Mouse (Mus musculus) cerebellum, adult 2 months (tissue): Measurements from ENCODE around the gene Hdac10. TPM values are rescaled to one million over a fixed set of nuclear protein-coding genes. Genes with fewer than 3 reads are reported as not detected.
A peak's percentile ranks its signal among the peaks of the same experiment; 100 is the strongest.

Source experiments
- DNase-seq, 2 experiments: peaks; one replicate each; pipeline ENCODE4 v3.0.0; 2021
- H3K27ac ChIP-seq: fragments of 200-500 bp; 2 replicates; pipeline ENCODE4 v1.5.1; 2012; ENCODE audit warnings: low read length, control low read depth, inconsistent platforms; ENCODE audit not compliant: insufficient read depth
- H3K27me3 ChIP-seq: fragments of 200-500 bp; 2 replicates; pipeline ENCODE4 v1.6.1; 2012; ENCODE audit warnings: inconsistent platforms, mild to moderate bottlenecking, low read length, moderate library complexity; ENCODE audit not compliant: control insufficient read depth, insufficient read depth
- H3K4me1 ChIP-seq: fragments of 200-500 bp; 2 replicates; pipeline ENCODE4 v1.6.1; 2011; ENCODE audit warnings: low read length; ENCODE audit not compliant: control insufficient read depth, insufficient read depth
- H3K4me3 ChIP-seq: fragments of 200-500 bp; replicated peaks from 2 replicates; pipeline ENCODE3; 2011; ENCODE audit warnings: mild to moderate bottlenecking, low read depth, low read length, control low read depth; ENCODE audit not compliant: insufficient read depth
- CTCF ChIP-seq: fragments of 200-500 bp; IDR thresholded peaks from 2 replicates; pipeline ENCODE4 v1.5.1; 2011; ENCODE audit warnings: low read depth, mild to moderate bottlenecking, control low read depth, low read length, moderate library complexity, borderline replicate concordance; ENCODE audit not compliant: insufficient read depth
- POLR2A ChIP-seq: fragments of 200-500 bp; IDR thresholded peaks from 2 replicates; pipeline ENCODE4 v1.6.1; 2011; ENCODE audit warnings: low read length, control low read depth, borderline replicate concordance; ENCODE audit not compliant: insufficient read depth
- WGBS: fragments of 180-500 bp; shearing (Covaris S2); methylation state at CpG from one replicate; pipeline ENCODE4 v1.1.7; 2018; 5-methylcytosine and 5-hydroxymethylcytosine counted together
- polyA plus RNA-seq: library from polyadenylated mRNA; depleted of rRNA; stranded (reverse); fragments of >200 nt; gene quantifications from 2 replicates; pipeline ENCODE4 v1.2.3, GENCODE M21; 2012

Hdac10 gene
- polyA plus RNA-seq, 1 experiment = 31.4 TPM

DNA sequence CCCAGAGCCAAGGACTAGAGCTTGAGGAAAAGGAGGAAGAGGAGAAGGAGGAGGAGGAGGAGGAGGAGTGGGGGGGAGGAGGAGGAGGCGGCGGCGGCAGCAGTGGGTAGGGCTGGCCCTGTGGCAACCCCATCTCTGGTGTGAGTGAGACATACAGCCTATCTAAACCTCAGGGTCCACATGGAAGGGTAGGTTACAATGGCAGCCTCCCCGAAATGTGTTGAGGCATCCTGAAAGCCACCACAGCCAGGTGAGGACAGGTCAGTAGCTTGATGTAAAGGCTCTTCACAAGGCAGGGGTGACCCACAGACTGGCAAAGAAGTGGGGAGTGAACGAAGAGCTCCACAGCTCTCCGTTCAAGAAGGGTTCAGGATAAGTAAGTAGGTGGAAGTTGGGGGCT is 10.0 kb upstream of the Hdac10 start:
- no peak for DNase-seq
- no peak for TF ChIP-seq CTCF
- no peak for TF ChIP-seq POLR2A
- H3K27me3 ChIP-seq = no peaks in the 10 kb centered on the region
- H3K4me3 ChIP-seq = peak overlapping the region; percentile 40
- WGBS = 89% methylated on average over 6 of the region's 6 CpGs
- peak overlapping the region; percentile 97 for H3K27ac ChIP-seq
- H3K4me1 ChIP-seq = peaks cover 30% of the 10 kb centered on the region

DNA sequence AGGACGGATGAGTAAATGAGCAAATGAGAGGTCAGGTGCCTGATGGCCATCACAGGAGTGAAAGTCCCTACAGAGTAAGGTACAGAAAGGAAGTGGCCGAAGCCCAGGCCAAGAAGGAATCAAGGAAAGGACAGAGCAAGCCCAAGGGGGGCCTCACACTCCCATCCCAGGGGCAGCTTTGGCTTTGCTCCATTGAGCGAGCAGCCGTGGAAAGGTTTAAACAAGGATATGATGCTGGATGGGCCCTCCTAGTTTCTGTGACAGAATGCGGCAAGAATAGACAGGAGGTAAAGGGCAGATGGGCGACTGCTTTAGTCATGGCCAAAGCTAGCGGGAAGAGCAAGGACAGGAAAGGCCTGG is 9.5 kb upstream of the Hdac10 start:
- DNase-seq = peak; percentile 64
- 20% methylated on average over 7 of the region's 7 CpGs for WGBS
- peaks cover 30% of the 10 kb centered on the region for H3K4me1 ChIP-seq
- H3K27me3 ChIP-seq = no peaks in the 10 kb centered on the region
- H3K27ac ChIP-seq = peak overlapping the region; percentile 97
- H3K4me3 ChIP-seq = peak overlapping the region; percentile 40
- TF ChIP-seq POLR2A (no peak), CTCF (no peak)

DNA sequence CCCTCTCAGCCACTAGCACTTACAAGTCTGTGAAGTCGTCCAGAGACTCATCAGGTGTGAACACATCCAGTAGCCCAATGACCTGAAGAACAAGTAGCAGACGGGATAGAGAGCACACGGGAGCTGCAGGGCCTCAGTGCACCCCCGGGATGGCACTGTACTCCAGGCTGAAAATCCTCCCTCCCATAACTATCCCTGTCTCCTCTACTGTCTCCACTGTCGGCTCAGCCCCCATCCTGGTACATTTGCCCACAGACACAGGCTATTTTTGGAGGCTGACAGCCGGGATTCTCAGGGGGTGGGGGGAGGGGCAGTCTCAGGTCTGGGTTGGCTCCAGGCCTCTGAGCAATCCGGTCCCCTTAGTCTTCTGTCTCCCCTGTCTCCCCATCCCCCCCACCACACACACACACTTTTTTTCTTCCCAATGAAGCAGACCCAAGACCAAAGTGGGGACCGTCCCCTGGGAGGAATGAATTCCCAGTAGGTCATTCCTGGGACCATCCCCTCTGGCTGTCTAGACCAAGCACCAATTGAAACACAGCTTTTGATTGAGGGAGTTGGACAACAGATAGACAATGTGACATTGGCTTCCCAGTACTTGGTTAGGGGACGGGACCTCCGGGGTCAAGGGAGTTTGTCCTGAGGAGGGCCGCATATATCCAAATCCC is 9.0 kb upstream of the Hdac10 start:
- peaks cover 30% of the 10 kb centered on the region for H3K4me1 ChIP-seq
- no peaks in the 10 kb centered on the region for H3K27me3 ChIP-seq
- WGBS = 35% methylated on average over 11 of the region's 11 CpGs
- peak overlapping the region; percentile 97 for H3K27ac ChIP-seq
- peak overlapping the region; percentile 43 for H3K4me3 ChIP-seq
- TF ChIP-seq CTCF (no peak), POLR2A (no peak)
- peak in 1 of 2 experiments; percentile 53 for DNase-seq

DNA sequence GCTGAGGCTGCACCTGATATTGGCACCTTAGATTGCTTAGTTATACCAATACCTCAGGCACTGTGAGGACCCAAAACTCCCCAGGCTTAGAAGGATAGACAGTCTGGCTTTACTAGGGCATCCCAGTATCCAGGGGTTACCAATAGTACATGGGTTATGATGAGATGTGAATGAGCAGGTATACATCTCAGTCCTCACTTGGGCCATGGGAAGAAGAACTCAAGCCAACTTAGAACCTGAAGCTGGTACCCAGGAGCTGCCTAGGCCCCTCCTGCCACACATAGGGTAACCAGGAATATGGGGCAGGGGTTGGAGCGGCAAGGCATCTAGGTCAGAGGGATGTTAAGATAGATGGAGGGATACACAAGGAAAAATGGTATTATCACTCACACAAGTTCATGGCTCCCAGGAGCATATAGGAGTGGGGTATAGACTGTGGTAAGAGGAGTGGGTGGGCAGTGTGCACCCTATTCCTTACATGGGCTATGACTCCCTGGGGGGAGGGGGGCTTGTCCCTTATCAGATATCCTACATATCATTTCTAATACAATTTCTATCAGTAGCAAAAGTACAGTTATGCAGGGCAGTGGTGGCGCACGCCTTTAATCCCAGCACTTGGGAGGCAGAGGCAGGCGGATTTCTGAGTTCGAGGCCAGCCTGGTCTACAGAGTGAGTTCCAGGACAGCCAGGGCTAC is 8.1 kb upstream of the Hdac10 start:
- no peaks in the 10 kb centered on the region for H3K27me3 ChIP-seq
- WGBS = 98% methylated on average over 5 of the region's 5 CpGs
- H3K4me3 ChIP-seq = no peak overlapping the region
- H3K4me1 ChIP-seq = peaks cover 30% of the 10 kb centered on the region
- TF ChIP-seq CTCF = no peak
- no peak for TF ChIP-seq POLR2A
- no peak overlapping the region for H3K27ac ChIP-seq
- DNase-seq = no peak

DNA sequence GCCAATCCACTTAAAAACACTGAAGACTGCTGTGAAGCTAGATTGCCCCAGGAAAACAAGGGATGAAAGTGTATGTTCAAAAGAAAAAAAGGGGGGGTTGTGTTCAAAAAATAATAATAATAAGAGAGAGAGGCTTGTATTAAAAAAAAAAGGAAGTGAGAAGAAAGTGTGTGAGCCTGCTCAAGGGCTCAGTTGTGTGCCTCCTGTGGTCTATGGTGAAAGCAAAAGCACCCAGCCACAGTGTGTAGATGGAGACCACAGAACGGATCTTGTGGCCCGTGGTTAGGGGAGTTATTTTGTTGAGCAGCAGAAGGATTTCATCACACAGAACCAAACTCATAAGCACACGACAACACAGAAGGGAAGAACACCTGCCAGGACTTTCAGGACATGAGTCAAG is 2.8 kb upstream of the Hdac10 start:
- H3K27ac ChIP-seq = no peak overlapping the region
- no peak for TF ChIP-seq CTCF
- TF ChIP-seq POLR2A = no peak
- peaks cover 8% of the 10 kb centered on the region for H3K4me1 ChIP-seq
- no peak overlapping the region for H3K4me3 ChIP-seq
- DNase-seq = no peak
- H3K27me3 ChIP-seq = no peaks in the 10 kb centered on the region
- 85% methylated on average over 3 of the region's 3 CpGs for WGBS

DNA sequence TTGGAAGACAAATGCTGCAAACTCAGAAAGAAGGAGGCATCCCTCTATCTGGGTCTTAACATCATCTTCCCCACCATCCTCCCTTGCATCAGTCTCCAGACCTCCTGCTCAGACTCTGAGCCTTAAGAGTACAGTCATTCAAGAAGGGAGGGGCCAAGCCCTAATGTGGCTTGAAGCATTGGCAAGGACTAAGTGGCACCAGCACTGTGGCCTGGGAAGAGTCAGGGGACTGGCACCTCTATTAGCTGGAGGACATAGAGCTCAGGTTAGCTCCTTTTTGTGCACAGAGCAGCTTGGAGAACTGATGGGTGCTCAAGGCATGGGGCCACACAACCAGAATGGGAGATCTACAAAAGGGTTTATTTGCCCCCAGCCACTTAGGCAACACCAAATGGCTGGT is 1.7 kb upstream of the Hdac10 start:
- no peak overlapping the region for H3K4me3 ChIP-seq
- no peak for DNase-seq
- H3K27ac ChIP-seq = no peak overlapping the region
- H3K27me3 ChIP-seq = no peaks in the 10 kb centered on the region
- no peak for TF ChIP-seq CTCF
- no peak for TF ChIP-seq POLR2A
- peaks cover 8% of the 10 kb centered on the region for H3K4me1 ChIP-seq

DNA sequence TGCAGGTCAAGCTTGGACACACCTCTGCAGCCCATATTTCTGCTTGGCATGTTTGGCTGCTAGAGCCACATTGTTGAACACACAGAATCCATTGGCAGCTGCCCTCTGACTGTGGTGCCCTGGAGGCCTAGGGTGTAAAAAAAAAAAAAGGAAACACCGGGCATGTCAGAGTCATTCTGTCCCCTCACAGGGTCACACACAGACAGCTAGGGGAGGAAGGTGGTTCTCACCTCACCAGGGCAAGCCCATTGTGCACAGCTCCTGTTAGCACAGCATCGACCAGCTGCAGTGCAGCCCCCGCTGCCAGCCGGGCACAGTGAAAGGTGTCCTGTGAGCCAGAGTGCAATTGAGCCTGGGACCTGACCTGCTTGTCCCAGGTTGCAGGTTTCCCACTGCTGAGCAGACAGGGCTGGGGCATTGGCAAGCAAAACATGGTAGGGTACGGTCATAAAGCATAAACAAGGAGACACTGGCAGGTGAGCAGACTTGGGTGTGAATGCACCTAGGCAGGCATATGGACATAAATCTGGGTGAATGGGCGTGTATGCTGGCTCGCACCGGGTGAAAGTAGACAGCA is 1.0 kb downstream of the Hdac10 start:
- no peak for TF ChIP-seq POLR2A
- no peak for TF ChIP-seq CTCF
- Histone ChIP-seq H3K4me3 (peak overlapping the region; percentile 70), H3K27ac (peak overlapping the region; percentile 58), H3K4me1 (peaks cover 17% of the 10 kb centered on the region), H3K27me3 (no peaks in the 10 kb centered on the region)
- 47% methylated on average over 8 of the region's 8 CpGs for WGBS
- peak in 1 of 2 experiments; percentile 41 for DNase-seq

DNA sequence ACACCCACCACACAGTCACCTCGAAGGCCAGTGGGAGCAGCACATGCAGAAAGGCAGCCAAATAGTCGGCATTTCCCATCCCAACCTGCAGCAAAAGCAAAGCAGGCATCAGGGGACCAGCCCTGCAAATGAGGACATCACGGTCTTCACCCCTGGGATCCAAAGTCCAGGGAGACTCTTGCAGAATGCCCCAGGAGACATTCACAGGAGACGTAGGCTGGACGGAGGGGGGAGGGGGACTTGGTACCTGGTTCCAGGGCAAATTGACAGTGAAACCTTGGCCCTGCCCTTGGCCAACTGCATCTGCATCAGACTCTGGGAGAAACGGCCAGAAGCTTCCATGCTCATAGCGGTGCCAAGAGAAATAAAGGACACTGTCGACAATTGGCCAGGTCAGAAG is 1.9 kb downstream of the Hdac10 start:
- peaks cover 17% of the 10 kb centered on the region for H3K4me1 ChIP-seq
- TF ChIP-seq CTCF (no peak), POLR2A (no peak)
- no peaks in the 10 kb centered on the region for H3K27me3 ChIP-seq
- DNase-seq = no peak
- H3K4me3 ChIP-seq = no peak overlapping the region
- 83% methylated on average over 8 of the region's 8 CpGs for WGBS
- no peak overlapping the region for H3K27ac ChIP-seq
